Mouse (Mus musculus) kidney, postnatal 36 days (tissue): Measurements from ENCODE around the gene Pde4dip.

ENCODE experiments used
- DNase-seq, 2 experiments: peaks; one replicate each; pipeline ENCODE4 v3.0.0; 2021 to 2022; ENCODE audit warnings: mixed read lengths in 2 of 2

Gene Pde4dip

GRCm38 (mm10) chr3:97801178-97801699, 87.3 kb downstream of the Pde4dip start:
- no peak for DNase-seq

- DNase-seq: no peak
These were observed 87.8 kb downstream of the Pde4dip start for GRCm38 (mm10) chr3:97800657-97801056.

GRCm38 (mm10) chr3:97800004-97800403, 88.5 kb downstream of the Pde4dip start:
- DNase-seq: no peak

- DNase-seq: peak in 1 of 2 experiments; percentile 14
These were observed 89.2 kb downstream of the Pde4dip start for GRCm38 (mm10) chr3:97799267-97799666.

GRCm38 (mm10) chr3:97797371-97797770, 91.1 kb downstream of the Pde4dip start:
- DNase-seq: no peak

GRCm38 (mm10) chr3:97793995-97794394, 94.5 kb downstream of the Pde4dip start:
- DNase-seq: no peak

GRCm38 (mm10) chr3:97790150-97790549, 98.4 kb downstream of the Pde4dip start:
- no peak for DNase-seq

GRCm38 (mm10) chr3:97789317-97789716, 99.2 kb downstream of the Pde4dip start:
- DNase-seq: no peak

GRCm38 (mm10) chr3:97776195-97776594, 112.3 kb downstream of the Pde4dip start:
- DNase-seq: no peak

- no peak for DNase-seq
These were observed 112.8 kb downstream of the Pde4dip start for GRCm38 (mm10) chr3:97775742-97776141.

GRCm38 (mm10) chr3:97774861-97775260, 113.6 kb downstream of the Pde4dip start:
- no peak for DNase-seq

- DNase-seq: peak; percentile 95 to 96
These were observed 120.4 kb downstream of the Pde4dip start for GRCm38 (mm10) chr3:97767771-97768762.

GRCm38 (mm10) chr3:97767041-97767770, 121.3 kb downstream of the Pde4dip start:
- peak in 1 of 2 experiments; percentile 36 for DNase-seq

- peak in 1 of 2 experiments; percentile 39 for DNase-seq
These were observed 122.0 kb downstream of the Pde4dip start for GRCm38 (mm10) chr3:97766459-97766858.

- DNase-seq: peak; percentile 73 to 74
These were observed 124.4 kb downstream of the Pde4dip start for GRCm38 (mm10) chr3:97764152-97764551.

GRCm38 (mm10) chr3:97761951-97762350, 126.6 kb downstream of the Pde4dip start:
- no peak for DNase-seq

- DNase-seq: no peak
These were observed 127.3 kb downstream of the Pde4dip start for GRCm38 (mm10) chr3:97761168-97761567.

GRCm38 (mm10) chr3:97759846-97760245, 128.7 kb downstream of the Pde4dip start:
- no peak for DNase-seq

GRCm38 (mm10) chr3:97757501-97757900, 131.0 kb downstream of the Pde4dip start:
- DNase-seq: peak in 1 of 2 experiments; percentile 28

GRCm38 (mm10) chr3:97756283-97757074, 132.0 kb downstream of the Pde4dip start:
- peak; percentile 82 to 95 for DNase-seq

GRCm38 (mm10) chr3:97755411-97755810, 133.1 kb downstream of the Pde4dip start:
- DNase-seq: peak; percentile 72 to 83

- DNase-seq: no peak
These were observed 135.6 kb downstream of the Pde4dip start for GRCm38 (mm10) chr3:97752901-97753300.
